Mouse (Mus musculus) 3134 (cell line): Measurements from ENCODE around the gene Gm5475.
"Not testable (repeated sequence)": the region's sequence is repeated elsewhere in the genome, so short reads cannot be mapped to it uniquely, and the experiment has no call there.

Experiments
- DNase-seq: peaks from one replicate; pipeline ENCODE4 v3.0.0-alpha.2; 2011; ENCODE audit warnings: low spot score; ENCODE audit not compliant: insufficient read length; ENCODE audit errors: extremely low read depth

Gene Gm5475

DNA sequence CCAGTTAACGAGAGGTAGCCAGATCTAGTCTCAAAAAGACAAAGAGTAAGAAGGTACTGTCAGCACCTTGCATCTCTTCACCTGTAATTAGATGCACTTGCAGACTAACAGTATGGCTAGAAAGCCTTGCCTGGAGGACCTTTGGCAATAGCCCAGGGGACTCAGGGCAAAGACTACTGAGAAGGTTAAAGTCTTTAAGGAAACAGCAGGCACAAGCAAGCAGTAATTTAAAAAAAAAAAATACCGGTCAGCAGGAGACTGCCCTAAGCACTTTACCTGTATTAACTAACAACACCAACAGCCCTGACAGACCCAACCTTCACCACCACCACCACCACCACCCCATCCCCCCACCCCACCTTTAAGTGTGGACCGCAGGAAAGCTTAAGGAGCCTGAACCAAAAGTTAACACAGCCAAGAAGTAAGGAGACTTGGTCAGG lies at the start of gene Gm5475:
TSS of gene Gm5475 (plus strand) at position 390 of the 440 bp plus-strand sequence.
- not testable (repeated sequence) for DNase-seq

DNA sequence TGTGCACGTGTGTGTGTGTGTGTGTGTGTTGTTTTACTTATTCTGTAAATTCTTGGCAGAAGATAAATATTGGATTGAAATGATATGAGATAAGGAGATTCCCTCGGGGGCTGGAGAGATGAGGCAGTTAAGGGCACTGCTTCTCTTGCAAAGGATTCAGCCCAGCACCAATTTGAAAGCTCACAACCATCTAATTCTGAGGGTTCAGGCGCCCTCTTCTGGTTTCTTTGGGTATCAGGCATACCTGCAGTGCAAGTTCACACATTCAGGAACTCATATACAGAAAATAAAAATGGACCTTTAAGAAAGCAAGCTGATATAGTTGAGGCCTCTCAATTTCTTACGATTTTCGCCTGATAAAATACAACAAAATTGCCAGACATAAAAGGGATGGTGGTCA lies 46.9 kb upstream of the Gm5475 start:
- DNase-seq: no peak

DNA sequence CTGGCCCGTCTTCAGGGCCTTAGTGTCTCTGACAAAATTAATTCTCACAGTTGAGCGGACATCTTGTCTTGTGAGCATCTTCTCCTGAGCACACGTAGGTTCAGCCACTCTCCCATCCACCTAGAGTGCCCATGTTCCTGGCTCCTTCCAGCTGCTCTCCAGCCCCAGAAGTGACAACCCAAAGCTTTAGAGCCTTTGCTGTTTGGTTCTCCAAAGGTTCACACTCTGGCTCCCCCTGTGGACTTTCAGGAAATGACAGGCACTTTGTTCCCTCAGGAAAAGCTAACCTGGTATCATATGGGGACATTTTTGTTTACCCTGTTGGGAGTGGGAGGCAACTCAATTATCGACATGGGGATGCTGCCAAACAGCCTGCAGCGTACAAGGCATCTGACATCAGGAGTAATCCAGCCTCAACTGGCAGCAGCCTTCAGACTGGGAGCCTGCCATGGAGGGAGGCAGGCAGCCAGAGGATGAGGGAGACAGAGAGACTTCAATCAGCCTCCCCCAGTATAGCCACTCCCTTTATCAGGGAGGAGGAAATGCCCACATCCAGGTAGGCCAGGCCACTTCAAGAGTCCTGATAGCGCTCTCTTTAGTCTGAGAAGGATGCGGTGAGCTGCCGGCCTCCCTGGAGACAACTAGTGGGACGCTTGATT lies 44.0 kb upstream of the Gm5475 start:
- DNase-seq: not testable (repeated sequence)

DNA sequence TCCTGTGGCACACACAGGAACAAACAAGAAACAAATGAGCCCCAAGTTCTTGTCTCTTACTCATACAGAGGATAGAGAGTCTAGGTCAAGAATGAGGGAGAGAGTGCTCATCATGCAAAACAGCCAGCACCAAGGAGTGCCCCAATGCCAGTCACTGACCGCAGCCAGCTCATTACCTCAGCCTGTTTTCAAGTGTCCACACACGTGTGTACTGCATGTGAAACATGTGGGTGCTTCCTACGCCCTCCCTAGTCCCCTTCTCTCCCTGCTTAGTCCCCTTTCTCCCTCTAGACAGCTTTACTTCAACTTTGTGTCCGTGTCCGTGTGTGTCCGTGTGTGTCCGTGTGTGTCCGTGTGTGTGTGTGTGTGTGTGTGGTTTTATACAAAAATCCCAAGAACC lies 42.3 kb upstream of the Gm5475 start:
- no peak for DNase-seq

DNA sequence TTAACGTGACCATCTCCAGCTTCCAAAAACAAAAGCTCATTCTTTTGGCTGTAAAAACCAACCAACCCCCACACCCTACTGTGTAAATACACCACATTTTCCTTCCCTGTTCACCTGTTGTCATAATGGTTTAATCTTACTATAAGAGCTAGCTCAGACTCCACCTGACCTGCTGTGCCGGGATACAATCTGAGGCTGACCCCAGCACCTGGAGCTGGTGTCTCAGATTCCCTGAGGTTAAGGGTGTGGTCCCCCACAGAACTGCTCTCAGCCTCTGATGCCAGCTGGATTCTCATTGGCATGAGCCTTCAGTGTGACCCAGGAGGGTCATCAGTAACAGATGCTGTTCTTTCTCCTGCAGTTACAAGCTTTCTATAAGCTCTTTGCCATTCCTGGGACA lies 41.8 kb upstream of the Gm5475 start:
- no peak for DNase-seq

DNA sequence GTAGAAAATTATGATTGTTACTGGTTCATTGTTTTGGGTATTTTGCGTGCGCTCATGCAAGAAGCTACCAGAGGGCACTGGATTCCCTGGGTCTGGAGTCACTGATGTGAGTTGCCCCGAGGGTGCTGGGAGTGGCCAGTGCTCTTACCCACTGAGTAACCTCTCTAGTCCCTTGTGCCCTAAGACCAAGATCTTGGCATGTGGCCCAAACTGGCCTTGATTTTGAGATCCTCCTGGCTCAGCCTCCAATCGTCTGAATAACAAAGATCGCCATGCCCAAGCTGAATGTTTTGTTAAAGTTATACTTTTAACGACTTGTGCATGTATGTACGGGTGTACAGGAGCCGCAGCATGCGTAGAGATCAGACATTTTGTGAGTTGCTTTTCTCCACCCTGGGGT lies 36.2 kb upstream of the Gm5475 start:
- no peak for DNase-seq

DNA sequence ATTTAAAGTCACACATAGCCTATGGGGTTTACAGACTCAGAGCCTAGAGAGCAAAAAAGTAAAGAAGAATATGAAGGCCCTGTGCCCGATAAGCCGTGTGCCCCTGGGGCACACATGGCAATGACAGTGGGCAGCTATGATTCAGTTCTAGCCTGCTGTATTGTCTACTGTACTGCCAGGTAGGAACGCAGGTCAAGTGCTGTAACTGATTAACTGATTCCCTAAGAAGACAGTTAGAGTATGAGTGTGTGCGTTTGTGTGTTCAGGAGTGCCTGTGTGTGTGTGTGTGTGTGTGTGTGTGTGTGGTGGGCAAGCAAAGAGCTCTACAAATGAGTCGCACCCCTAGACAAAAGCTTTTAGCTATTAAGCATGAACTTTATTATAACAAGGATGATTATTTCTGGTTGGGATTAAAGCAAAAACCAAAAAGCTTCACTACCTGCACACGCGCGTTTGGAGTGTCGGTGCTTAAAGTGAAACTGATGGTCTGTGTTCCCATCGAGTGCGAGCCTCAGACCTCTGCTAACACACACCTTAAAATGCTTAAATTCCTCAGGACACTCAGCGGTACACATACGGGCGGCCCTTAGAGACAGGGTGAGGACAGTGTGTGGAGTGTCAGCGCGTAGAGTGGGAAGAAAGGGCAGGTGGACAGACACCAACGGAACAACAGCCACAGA lies 34.3 kb upstream of the Gm5475 start:
- DNase-seq: no peak

DNA sequence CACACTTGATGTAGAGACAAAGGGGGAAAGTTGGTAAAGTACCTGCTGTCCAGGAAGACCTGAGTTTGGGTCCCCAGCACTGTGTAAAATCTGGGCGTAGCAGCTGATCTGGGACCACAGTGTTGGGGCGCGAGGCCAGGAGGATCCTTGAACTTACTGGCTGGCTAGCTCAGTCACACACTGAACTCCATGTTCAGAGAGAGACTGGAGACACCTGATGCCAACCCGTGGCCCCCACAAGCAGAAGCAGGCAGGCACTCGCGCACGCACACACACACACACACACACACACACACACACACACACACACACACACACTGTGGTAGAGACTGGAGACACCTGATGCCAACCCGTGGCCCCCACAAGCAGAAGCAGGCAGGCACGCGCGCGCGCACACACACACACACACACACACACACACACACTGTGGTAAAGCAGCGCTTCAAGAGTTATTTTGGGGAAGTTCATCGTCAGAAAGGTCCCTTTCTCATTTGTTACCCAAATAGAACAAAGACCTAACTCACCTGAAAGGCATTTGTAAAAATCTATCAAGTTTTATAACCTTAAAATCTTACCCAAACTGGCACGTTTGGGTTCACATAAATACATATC lies 33.6 kb upstream of the Gm5475 start:
- DNase-seq: no peak

DNA sequence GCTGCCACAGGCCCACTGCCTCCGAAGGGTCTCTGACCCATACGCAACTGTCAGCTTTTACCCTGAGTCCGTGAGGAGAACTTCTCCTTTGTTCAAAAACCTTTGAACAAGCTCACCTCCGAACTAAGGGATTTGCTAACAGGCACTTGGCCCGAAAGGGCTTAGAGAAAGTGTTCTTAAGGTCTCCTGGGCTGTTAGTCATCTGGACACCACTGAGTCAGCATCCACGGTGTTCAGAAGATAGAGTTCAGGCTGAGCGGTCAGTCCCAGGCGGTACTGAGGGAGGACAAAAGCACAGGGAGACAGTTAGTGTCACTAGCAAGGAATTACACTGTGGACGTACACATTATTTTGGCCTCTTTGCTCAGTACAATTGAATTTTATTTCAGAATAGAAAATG lies 33.1 kb upstream of the Gm5475 start:
- DNase-seq: no peak

DNA sequence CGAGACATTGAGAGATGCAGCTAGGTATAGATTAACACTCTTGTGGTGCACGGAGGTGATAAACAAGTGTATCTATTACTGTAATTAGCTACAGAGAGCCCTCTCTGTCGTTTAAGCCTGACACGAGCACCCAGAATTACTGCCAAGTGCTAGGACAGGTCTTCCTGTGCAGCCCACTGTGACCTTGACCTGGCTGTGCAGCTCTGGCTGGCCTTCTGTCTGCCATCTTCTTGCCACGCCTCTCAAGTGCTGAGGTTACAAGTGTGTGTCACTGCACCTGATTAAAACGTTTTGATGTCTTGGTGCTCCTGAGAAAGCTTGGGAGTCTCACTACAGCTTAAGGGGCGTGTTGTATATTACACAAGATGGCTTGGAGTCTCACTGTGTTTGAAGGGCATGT lies 30.9 kb upstream of the Gm5475 start:
- no peak for DNase-seq

DNA sequence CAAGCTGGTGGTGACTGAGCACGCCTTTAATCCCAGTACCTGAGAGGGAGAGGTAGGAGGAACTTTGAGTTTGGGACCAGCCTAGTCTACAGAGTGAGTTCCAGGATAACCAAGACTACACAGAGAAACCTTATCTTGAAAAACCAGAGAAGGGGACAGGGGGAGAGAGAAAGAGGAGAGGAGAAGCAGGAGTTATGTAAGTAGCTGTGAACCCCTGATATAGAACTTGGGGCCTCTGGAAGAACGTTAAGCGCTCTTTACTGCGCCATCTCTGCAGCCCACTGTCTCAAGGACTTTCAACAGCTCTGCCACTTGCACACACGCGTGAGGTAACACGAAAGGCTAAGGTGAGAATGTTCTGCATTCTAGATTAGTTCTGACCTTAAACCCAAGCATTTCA lies 30.3 kb upstream of the Gm5475 start:
- no peak for DNase-seq

DNA sequence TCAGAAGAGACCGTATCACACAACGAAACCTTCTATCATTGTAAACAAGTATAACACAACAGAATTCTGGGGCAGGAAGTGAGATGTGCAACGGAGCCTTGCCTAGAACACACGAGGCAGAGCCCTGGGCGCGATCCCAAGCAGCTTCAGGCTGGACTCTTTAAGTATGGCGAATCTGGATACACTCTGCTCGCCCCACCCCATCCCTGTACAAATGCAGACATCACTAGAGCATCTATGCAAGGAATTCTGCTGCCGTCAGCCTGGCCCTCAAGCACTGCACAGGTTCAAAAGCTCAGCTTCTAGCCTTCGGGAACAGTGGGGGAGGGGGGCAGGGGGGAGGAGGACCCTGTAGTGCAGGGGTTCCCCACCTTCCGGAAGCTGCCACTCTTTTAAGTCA lies 28.9 kb upstream of the Gm5475 start:
- no peak for DNase-seq

DNA sequence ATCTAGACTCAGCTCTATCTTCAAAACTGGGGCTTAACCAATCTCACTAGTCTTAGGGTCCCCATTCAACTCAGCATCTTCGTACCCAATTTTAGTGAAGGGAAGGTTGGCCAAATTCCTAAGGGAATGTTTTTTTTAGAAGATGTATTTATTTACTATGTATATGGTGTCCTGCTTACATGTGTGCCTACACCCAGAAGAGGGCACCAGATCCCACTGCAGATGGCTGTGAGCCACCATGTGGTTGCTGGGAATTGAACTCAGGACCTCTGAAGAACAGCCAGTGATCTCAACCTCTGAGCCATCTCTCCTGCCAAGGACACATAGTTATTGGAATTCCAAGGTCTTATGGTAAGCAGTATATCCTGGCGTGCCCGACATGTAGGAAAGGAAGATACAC lies 26.4 kb upstream of the Gm5475 start:
- DNase-seq: no peak

DNA sequence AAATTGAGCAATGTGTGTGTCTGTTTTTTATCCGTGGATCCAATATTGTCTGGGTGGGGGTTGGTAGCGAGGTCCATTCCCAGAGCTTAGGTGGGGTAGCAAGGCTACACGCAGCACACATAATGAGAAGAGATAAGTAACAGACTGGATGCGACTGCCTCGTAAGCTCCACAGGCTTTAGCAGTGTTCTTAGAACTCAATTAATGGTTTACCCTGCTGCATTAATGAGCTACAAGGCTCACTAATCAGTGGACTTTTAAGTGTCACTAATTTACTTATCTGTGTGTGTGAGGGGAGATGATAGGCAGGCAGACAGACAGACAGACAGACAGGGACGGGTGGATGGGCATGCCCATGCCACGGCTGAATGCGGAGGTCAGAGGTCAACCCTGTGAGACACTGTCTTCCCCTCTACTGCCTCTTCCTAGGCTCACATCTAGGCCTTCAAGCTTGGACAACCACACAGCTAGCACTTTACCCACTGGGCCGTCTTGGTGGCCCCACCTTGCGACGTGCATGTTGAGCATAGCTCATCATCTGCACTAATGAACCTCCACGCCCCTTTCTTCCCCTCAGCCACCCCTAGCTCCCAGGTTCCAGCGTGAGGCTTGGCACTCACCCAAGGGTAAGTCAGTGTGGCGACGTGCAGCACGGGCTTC lies 21.2 kb upstream of the Gm5475 start:
- no peak for DNase-seq

DNA sequence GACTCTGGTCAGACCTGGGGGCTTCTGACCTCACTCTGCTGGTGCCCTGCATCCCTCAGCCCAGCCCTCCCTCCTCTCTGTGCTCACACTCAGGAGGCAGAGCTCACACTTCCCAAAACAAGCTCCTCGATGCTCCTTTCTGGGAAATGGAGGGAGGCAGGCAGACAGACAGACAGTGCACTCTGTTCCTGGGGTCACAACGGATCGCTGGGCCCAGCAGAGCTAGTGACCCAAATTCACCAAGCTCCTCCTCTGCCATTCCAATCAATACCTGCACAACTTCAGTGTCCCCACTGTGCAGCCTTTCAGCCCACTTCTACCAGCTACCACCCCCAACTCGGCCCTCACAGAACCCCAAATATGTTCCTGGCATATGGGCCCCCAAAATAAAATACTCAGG lies 20.1 kb upstream of the Gm5475 start:
- DNase-seq: no peak

DNA sequence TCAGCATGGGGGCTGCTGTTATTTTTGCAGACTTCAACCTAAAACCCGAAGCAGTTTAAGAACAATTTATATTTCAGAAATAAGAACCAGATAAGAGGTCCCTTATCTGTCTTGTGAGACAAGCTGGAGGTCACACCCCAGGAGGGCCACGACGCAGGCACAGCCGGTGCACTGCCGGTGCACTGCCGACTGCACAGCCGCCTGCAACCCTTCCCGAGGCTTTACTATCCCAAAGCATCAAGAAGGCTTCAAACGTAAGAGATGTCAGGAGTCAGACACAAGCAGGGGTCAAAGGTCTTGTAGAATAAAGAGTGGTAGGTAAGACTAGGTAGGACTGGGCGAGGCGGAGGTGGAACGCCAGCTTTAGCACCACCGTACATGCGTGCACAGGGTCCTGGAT lies 19.6 kb upstream of the Gm5475 start:
- no peak for DNase-seq

DNA sequence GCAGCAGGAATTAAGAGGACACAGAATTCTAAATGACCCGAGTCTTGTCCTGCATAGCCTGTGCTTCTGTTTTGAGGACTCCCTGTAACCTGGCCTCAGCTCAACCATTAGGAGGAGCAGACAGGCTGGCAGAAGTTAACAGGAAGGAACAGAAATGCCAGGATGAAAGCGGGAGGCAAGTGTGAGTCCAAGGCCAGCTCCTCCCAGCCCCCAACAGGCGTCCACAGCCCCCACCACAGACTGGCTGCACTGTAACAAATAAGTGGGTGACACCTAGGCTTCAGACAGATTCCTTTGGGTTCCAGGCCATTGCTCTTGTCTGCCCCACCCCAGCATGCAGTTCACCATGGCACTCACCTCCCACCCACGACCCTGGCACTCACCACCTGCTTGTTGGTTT lies 19.1 kb upstream of the Gm5475 start:
- DNase-seq: no peak

DNA sequence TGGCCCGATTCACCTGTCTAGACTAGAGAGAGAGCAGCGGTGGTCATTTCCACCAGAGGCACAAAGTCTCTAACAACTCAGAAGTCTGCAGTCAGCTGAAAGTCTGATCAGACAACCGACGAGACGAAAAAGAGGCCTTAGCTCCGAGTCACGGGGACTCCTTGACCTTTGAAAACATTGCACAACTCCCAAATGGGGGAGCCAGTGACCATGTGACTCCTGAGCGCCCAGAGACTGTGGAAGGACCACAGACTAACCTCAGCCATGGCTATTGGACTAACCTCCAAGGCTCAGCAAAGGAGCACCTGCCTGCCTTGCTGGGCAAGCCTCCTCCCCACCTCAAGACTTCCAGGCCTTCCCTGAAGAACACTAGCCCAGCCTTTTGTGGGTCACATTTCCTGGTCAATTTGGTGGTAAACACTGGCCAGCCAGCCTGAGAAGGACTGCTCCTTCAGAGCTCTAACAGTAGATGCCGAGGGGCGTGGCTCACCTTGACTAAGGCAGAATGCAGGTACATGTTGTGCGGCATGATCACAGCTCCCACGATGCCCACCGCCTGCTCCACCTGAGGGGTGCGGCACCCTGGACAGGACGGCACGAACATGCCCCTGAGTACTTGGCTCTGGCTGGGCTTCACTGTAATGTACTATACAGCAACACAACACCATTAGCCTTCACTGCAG lies 18.5 kb upstream of the Gm5475 start:
- no peak for DNase-seq

DNA sequence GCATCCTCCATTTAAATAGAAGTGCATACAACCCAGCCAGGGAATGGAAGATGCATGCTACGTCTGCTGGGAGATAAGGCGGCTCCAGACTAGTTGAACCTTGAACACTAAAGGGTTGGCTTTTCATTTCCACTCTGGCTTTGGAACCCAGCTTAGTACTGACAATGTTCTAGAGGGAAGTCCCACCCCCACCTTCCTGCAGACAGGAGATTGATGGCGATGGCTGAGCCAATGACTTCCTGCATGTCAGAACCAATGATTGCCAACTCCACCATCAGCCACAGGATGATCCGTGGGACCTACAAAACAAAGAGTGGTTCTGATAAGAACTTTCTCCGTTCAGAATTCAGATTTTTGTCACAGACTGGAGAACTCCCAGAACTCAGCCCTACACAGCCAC lies 15.9 kb upstream of the Gm5475 start:
- no peak for DNase-seq

DNA sequence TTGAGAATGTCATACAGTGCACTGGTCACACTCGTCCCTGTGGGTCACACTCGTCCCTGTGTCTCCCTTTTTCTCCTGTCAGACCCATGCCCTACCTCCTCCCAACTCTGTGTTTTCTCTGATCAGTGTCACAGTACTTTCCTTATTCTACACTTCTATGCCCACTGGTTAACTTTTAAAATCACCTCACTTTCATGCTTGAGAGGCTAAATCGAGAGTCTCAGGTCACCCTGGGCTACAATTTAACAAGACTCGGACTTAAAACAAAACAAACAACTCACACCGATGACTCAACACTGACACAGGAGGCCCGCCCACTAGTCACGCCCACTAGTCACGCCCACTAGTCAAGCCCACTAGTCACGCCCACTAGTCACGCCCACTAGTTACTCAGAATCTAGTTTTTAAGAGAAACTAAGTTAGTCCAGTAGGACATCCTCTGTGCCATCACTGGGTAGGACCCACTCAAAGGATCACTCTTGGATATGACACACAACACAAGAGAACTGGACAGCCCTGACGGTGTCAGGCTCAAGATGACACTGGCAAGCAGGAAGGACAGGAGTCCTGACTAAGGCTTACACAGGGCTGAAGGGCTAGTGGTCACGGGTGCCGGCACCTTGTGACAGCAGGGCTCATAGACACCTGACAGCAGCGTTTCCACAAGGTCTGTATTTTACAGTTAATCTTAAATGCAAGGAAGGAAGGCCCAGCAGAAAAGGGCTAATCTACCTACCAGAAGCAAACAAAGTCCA lies 10.9 kb upstream of the Gm5475 start:
- DNase-seq: peak; percentile 52
